Mouse (Mus musculus) embryonic fibroblast, embryonic 13.5 days (primary cell): ENCODE measurements around the gene Slamf9.

Source experiments
- CTCF ChIP-seq: IDR thresholded peaks from 2 replicates; pipeline ENCODE4 v1.5.1; 2011; ENCODE audit warnings: mild to moderate bottlenecking, control low read depth, low read length, moderate library complexity, borderline replicate concordance; ENCODE audit not compliant: insufficient read depth
- POLR2A ChIP-seq: IDR thresholded peaks from 2 replicates; pipeline ENCODE4 v1.6.1; 2011; ENCODE audit warnings: low read depth, mild to moderate bottlenecking, control low read depth, low read length, moderate library complexity

DNA sequence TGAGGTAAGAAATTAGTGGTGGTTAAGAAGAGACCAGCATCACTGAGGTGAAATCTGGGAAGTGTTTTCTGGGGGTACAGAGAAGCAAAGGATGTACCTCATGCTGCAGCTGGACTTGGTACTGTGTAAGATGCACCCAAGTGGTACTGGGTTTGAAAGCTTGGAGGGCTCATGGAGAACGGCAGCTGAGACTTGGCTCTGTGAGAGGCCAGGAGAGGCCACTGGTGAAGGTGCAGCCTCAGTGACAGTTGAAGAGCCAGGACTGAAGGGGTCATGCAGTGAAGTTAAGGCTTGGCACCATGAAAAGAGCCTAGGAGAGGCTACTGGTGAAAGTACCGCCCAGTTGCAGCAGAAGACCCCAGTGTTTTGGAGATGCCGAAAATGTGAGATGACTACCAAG lies 47.3 kb upstream of the Slamf9 start:
- no peak for TF ChIP-seq POLR2A
- no peak for TF ChIP-seq CTCF
